ENCODE assay signal across 8 mouse cellular contexts in the genomic region with DNA sequence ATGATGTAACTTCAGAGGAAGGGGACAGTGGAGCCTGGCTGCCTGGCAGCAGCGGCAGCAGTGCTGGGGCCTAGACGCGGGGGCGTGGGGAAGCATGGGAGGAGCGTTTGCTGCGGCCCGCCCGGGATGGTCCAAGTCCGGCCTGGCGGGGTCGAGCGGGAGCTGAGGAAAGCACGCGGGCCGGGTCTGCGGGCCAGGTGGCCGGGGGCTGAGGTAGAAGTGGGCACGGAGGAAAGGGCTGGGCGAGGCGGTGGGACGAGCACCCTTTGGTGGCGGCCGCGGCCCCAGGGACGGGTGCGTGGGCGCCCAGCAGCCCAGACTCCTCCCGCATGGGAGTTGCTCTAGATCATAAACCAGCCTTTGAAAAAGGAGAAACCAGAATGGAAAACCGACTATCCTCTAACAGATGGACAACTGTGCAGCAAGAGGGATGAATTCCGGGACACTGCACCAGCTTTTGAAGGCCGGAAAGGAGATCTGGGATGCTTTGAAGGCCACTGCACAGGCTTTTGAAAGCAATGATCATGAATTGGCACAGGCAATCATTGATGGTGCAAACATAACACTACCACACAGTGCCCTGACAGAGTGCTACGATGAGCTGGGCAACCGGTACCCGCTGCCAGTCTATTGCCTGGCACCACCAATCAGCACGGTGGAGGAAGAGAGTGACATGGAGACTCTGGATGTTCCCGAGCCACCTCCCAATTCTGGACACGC. TPM values are rescaled to one million over a fixed set of nuclear protein-coding genes. Genes with fewer than 3 reads are reported as not detected.
DNase-seq lines count a peak whose midpoint lies in the region; ATAC-seq and TF ChIP-seq lines count a peak whose summit lies in the region.

No protein-coding gene starts in this region.

- TF ChIP-seq EP300 in heart, adult 2 months (IDR thresholded peaks at IDR 0.05; ENCODE audit: insufficient read depth, low read depth, low read length) = no peak

- ATAC-seq in CD4-positive, CD25-positive, alpha-beta regulatory T cell, adult 4 months = peak; percentile 63
- peak; percentile 62 for ATAC-seq in intestine, postnatal 0 days
- ATAC-seq in neural tube, embryonic 13.5 days (ENCODE audit: low read depth) = peak; percentile 76

- H3K4me3 ChIP-seq in cortical plate, adult 2 months (ENCODE audit: insufficient read depth, low read length) = peak overlapping the region; percentile 20
- H3K4me3 ChIP-seq in heart, adult 2 months = peak overlapping the region; percentile 30; the same call in 1 of the 2 replicates
- H3K4me3 ChIP-seq in intestine, postnatal 0 days (ENCODE audit: low read depth, low read length) = peak overlapping the region; percentile 44
- H3K4me3 ChIP-seq in neural tube, embryonic 13.5 days = peak overlapping the region; percentile 34

- H3K36me3 ChIP-seq in heart, adult 2 months (ENCODE audit: control insufficient read depth, insufficient read depth, low read length) = no peaks in the 10 kb centered on the region
- H3K36me3 ChIP-seq in intestine, postnatal 0 days (ENCODE audit: control insufficient read depth, insufficient read depth) = peaks cover 7% of the 10 kb centered on the region
- peaks cover 12% of the 10 kb centered on the region for H3K36me3 ChIP-seq in neural tube, embryonic 13.5 days

- TF ChIP-seq POLR2A in cortical plate, adult 2 months (IDR thresholded peaks at IDR 0.05; ENCODE audit: extremely low read depth, insufficient read depth, low read length) = 0 out of 2 replicates have a peak, but pooled peaks have one; percentile 5
- no peak for TF ChIP-seq POLR2A in heart, adult 2 months (IDR thresholded peaks at IDR 0.05; ENCODE audit: insufficient read depth, low read depth, low read length)

- no peaks in the 10 kb centered on the region for H3K9me3 ChIP-seq in intestine, postnatal 0 days (ENCODE audit: control insufficient read depth)
- no peaks in the 10 kb centered on the region for H3K9me3 ChIP-seq in neural tube, embryonic 13.5 days

- 19% methylated on average over 37 of the region's 37 CpGs for WGBS in heart, adult 2 months
- WGBS in intestine, postnatal 0 days = 19% methylated on average over 37 of the region's 37 CpGs
- 22% methylated on average over 37 of the region's 37 CpGs for WGBS in neural tube, embryonic 13.5 days

- peak overlapping the region; percentile 17 for H3K27ac ChIP-seq in cortical plate, adult 2 months (ENCODE audit: insufficient read depth, low read length)
- no peak overlapping the region for H3K27ac ChIP-seq in heart, adult 2 months
- H3K27ac ChIP-seq in intestine, postnatal 0 days (ENCODE audit: low read depth, low read length) = 0 out of 2 replicates have a peak overlapping the region, but pooled peaks have one; percentile 41
- 0 out of 2 replicates have a peak overlapping the region, but pooled peaks have one; percentile 15 for H3K27ac ChIP-seq in neural tube, embryonic 13.5 days (replicated peaks)

- no peaks in the 10 kb centered on the region for H3K27me3 ChIP-seq in heart, adult 2 months (ENCODE audit: control insufficient read depth, insufficient read depth, low read length)
- no peaks in the 10 kb centered on the region for H3K27me3 ChIP-seq in intestine, postnatal 0 days (replicated peaks; ENCODE audit: control insufficient read depth, insufficient read depth, low read length)
- H3K27me3 ChIP-seq in neural tube, embryonic 13.5 days = no peaks in the 10 kb centered on the region

- H3K79me2 ChIP-seq in heart, adult 2 months (replicated peaks; ENCODE audit: control insufficient read depth, insufficient read depth, low read length) = no peaks in the 10 kb centered on the region

- no peak for TF ChIP-seq CTCF in cortical plate, adult 2 months (IDR thresholded peaks at IDR 0.05; ENCODE audit: extremely low read depth, insufficient read depth, low read length)
- no peak for TF ChIP-seq CTCF in heart, adult 2 months (IDR thresholded peaks at IDR 0.05)
- TF ChIP-seq CTCF in intestine, postnatal 0 days (IDR thresholded peaks at IDR 0.05; ENCODE audit: low read depth) = no peak

- H3K9ac ChIP-seq in heart, adult 2 months (ENCODE audit: low read depth, low read length) = peak overlapping the region; percentile 77
- H3K9ac ChIP-seq in intestine, postnatal 0 days (ENCODE audit: low read depth, low read length) = peak overlapping the region; percentile 48
- peak overlapping the region; percentile 67 for H3K9ac ChIP-seq in neural tube, embryonic 13.5 days

- intact Hi-C loops in heart, adult 2 months (cut with DNase I) = no loop called here

- H3K4me1 ChIP-seq in cortical plate, adult 2 months (ENCODE audit: control insufficient read depth, insufficient read depth, low read length) = no peaks in the 10 kb centered on the region
- no peaks in the 10 kb centered on the region for H3K4me1 ChIP-seq in heart, adult 2 months (ENCODE audit: control insufficient read depth, insufficient read depth, low read length)
- no peaks in the 10 kb centered on the region for H3K4me1 ChIP-seq in intestine, postnatal 0 days (replicated peaks; ENCODE audit: control insufficient read depth, insufficient read depth, low read length)
- peaks cover 11% of the 10 kb centered on the region for H3K4me1 ChIP-seq in neural tube, embryonic 13.5 days (replicated peaks)

- peak overlapping the region; percentile 83 for H3K4me2 ChIP-seq in intestine, postnatal 0 days (replicated peaks; ENCODE audit: low read depth)
- H3K4me2 ChIP-seq in neural tube, embryonic 13.5 days = peak overlapping the region; percentile 60

- DNase-seq in MN1 (ENCODE audit: low spot score) = peak; percentile 53
- DNase-seq in heart, adult 2 months = peak; percentile 59
- DNase-seq in lung, adult 18-20 months = peak; percentile 27 to 33
- no peak for DNase-seq in frontal cortex, adult 2 months (ENCODE audit: extremely low spot score in 1 of 2, low spot score in 1 of 2)

RNA-seq across cellular contexts. Expression of a gene that starts 12.0 kb away (rescaled TPM):
- not detected for polyA plus RNA-seq in CD4-positive, CD25-positive, alpha-beta regulatory T cell, adult 4 months (2017; shearing (Covaris generic))
- polyA plus RNA-seq in cortical plate, adult 2 months (2012; rRNA removed) = 0.13 and 0.19 TPM in 2 replicates
- not detected for total RNA-seq in heart, adult 2 months (2021)
- polyA plus RNA-seq in heart, adult 2 months (2012; rRNA removed) = not detected in 2 replicates
- polyA plus RNA-seq in intestine, postnatal 0 days (2015; fragmentation: Nextera tagmentation; extraction: Ambion mirVana) = not detected in 2 replicates
- polyA plus RNA-seq in neural tube, embryonic 13.5 days (2015; fragmentation: Nextera tagmentation; extraction: Ambion mirVana) = 0.15 TPM in 1 of 2 replicates, not detected in the other
- 0.06 and 0.11 TPM in 2 replicates for polyA plus RNA-seq in frontal cortex, adult 2 months (2012; rRNA removed)

RNA-seq across cellular contexts. Expression of a gene that starts 58.6 kb away (rescaled TPM):
- 100 to 1,000 TPM in 1 of 2 experiments, 10 to 100 TPM in 1; 99.6 to 100 TPM for polyA plus RNA-seq in CD4-positive, CD25-positive, alpha-beta regulatory T cell, adult 4 months (2017; shearing (Covaris generic))
- 190 TPM in 2 replicates for polyA plus RNA-seq in cortical plate, adult 2 months (2012; rRNA removed)
- 10 to 100 TPM; 75.8 to 84.5 TPM for total RNA-seq in heart, adult 2 months (2021)
- polyA plus RNA-seq in heart, adult 2 months (2012; rRNA removed) = 195 and 197 TPM in 2 replicates
- 141 and 143 TPM in 2 replicates for polyA plus RNA-seq in intestine, postnatal 0 days (2015; fragmentation: Nextera tagmentation; extraction: Ambion mirVana)
- 285 and 287 TPM in 2 replicates for polyA plus RNA-seq in neural tube, embryonic 13.5 days (2015; fragmentation: Nextera tagmentation; extraction: Ambion mirVana)
- polyA plus RNA-seq in frontal cortex, adult 2 months (2012; rRNA removed) = 161 and 181 TPM in 2 replicates

Comparison
In these comparisons a context has a peak if more than half of its experiments do, and no peak if none do; other contexts are left out.
1. DNase-seq: peak in MN1 (single experiment), heart, adult 2 months (2 of 2) and lung, adult 18-20 months (2 of 2); none in frontal cortex, adult 2 months (0 of 2).
2. Peak in every context shown above with its lines, with median percentiles within 50 percentile points of each other: ATAC-seq, H3K4me3 ChIP-seq and H3K9ac ChIP-seq.